Mouse (Mus musculus) limb, embryonic 10.5 days (tissue): ENCODE measurements around the gene Cpd. TPM values are rescaled to one million over a fixed set of nuclear protein-coding genes. Genes with fewer than 3 reads are reported as not detected.
"Not testable (repeated sequence)": the region's sequence is repeated elsewhere in the genome, so short reads cannot be mapped to it uniquely, and the experiment has no call there.

ENCODE experiments used
- DNase-seq: peaks from one replicate; pipeline ENCODE4 v3.0.0-alpha.2; 2017; ENCODE audit warnings: low spot score
- H3K27ac ChIP-seq: fragments of 300-500 bp; sonication (generic); 2 replicates; pipeline ENCODE4 v1.5.1; 2016; ENCODE audit warnings: mild to moderate bottlenecking
- H3K27me3 ChIP-seq: fragments of 300-500 bp; sonication (generic); 2 replicates; pipeline ENCODE4 v1.6.1; 2016; ENCODE audit warnings: low read depth, mild to moderate bottlenecking; ENCODE audit not compliant: poor library complexity, severe bottlenecking
- H3K36me3 ChIP-seq: fragments of 300-500 bp; sonication (generic); 2 replicates; pipeline ENCODE4 v1.6.1; 2016; ENCODE audit warnings: mild to moderate bottlenecking, moderate library complexity
- H3K4me1 ChIP-seq: fragments of 300-500 bp; sonication (generic); 2 replicates; pipeline ENCODE4 v1.6.1; 2016
- H3K4me3 ChIP-seq: fragments of 300-500 bp; sonication (generic); 2 replicates; pipeline ENCODE4 v1.5.1; 2016; ENCODE audit warnings: mild to moderate bottlenecking, moderate library complexity
- H3K9me3 ChIP-seq: fragments of 300-500 bp; sonication (generic); replicated peaks from 2 replicates; pipeline ENCODE4 v1.6.1; 2016; ENCODE audit warnings: mild to moderate bottlenecking
- WGBS: fragments of 180-500 bp; shearing (Covaris S2); methylation state at CpG from one replicate; pipeline ENCODE4 v1.1.7; 2016; 5-methylcytosine and 5-hydroxymethylcytosine counted together
- polyA plus RNA-seq: library from polyadenylated mRNA; unstranded; fragments of >200 nt; fragmentation: Nextera tagmentation; extraction: Ambion mirVana; gene quantifications from 2 replicates; pipeline ENCODE4 v1.2.1, GENCODE M21; 2016

Cpd gene
- polyA plus RNA-seq, 1 experiment from 2014 or later, result 9.2 TPM

DNA sequence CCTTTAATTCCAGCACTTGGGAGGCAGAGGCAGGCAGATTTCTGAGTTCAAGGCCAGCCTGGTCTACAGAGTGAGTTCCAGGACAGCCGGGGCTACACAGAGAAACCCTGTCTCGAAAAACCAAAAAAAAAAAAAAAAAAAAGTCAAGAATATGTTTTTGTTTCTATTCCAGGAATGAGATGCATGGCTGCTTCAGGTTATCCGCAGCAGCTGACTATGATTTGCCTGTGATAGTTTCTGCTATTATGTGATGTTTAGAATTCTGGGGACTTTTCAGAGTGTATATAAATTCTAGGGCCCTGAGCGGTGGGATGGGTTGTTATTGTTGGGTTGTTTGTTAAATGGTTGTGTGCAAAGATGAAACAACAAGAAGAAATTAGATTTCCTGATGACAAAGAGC lies 41.7 kb downstream of the Cpd start:
- DNase-seq, H3K9me3 ChIP-seq, H3K4me1 ChIP-seq, H3K27me3 ChIP-seq, H3K27ac ChIP-seq, H3K4me3 ChIP-seq: not testable (repeated sequence)
- H3K36me3 ChIP-seq, result peaks cover 60% of the 10 kb centered on the region
- 95% methylated on average over 4 of the region's 4 CpGs for WGBS

DNA sequence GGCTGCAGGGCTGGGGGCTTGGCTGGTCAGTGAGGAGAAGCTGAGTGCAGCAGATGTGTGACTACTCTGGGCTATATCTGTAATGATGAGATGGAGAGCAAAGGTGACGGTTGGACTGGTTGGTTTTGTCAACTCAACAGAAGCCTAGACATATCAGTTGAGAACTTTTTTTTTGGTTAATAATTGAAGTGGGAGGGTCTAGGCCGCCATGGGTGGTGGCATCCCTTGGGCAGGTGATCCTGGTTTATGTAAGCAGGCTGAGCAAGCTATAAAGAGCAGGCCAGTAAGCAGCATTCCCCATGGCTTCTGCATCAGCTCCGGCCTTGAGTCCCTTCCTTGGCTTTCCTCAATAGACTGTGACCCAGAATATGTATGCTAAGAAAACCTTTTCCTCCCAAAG lies 43.6 kb downstream of the Cpd start:
- no peaks in the 10 kb centered on the region for H3K9me3 ChIP-seq
- 94% methylated on average over 3 of the region's 3 CpGs for WGBS
- H3K27me3 ChIP-seq, result no peaks in the 10 kb centered on the region
- DNase-seq, result no peak
- peaks cover 63% of the 10 kb centered on the region for H3K36me3 ChIP-seq
- no peaks in the 10 kb centered on the region for H3K4me1 ChIP-seq
- no peak overlapping the region for H3K4me3 ChIP-seq
- H3K27ac ChIP-seq, result no peak overlapping the region

- H3K36me3 ChIP-seq, result peaks cover 54% of the 10 kb centered on the region
Measured at GRCm38 (mm10) chr11:76797236-76797635, 49.6 kb downstream of the Cpd start.

DNA sequence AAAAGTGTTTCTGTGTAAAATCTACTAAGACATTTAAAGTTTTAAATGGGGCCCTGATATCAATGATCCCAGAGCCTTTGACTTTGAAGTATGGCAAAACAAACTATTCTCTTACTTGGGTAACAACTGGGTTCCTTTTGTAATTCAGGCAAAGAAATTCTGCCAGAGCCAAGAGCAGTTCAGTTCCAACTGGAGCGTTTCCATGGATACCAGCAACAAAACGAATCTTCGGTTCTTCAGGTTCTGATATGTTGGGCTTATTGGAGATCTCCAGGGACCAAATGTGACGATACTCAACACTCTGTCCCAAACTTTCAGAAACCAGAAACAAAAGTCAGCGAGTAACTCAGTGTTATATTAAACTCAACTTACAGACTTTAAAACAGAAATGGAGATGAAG lies 51.5 kb downstream of the Cpd start:
- H3K9me3 ChIP-seq, result no peaks in the 10 kb centered on the region
- H3K4me1 ChIP-seq, result no peaks in the 10 kb centered on the region
- no peak overlapping the region for H3K4me3 ChIP-seq
- H3K27ac ChIP-seq, result no peak overlapping the region
- no peaks in the 10 kb centered on the region for H3K27me3 ChIP-seq
- peaks cover 63% of the 10 kb centered on the region for H3K36me3 ChIP-seq
- no peak for DNase-seq
- WGBS, result 94% methylated on average over 5 of the region's 5 CpGs

More at GRCm38 (mm10) chr11:76797236-76797635, 49.6 kb downstream of the Cpd start:
- no peak overlapping the region for H3K27ac ChIP-seq
- no peak for DNase-seq
- 90% methylated on average over 6 of the region's 6 CpGs for WGBS
- H3K27me3 ChIP-seq, result no peaks in the 10 kb centered on the region
- no peaks in the 10 kb centered on the region for H3K9me3 ChIP-seq
- H3K4me1 ChIP-seq, result no peaks in the 10 kb centered on the region
- no peak overlapping the region for H3K4me3 ChIP-seq

DNA sequence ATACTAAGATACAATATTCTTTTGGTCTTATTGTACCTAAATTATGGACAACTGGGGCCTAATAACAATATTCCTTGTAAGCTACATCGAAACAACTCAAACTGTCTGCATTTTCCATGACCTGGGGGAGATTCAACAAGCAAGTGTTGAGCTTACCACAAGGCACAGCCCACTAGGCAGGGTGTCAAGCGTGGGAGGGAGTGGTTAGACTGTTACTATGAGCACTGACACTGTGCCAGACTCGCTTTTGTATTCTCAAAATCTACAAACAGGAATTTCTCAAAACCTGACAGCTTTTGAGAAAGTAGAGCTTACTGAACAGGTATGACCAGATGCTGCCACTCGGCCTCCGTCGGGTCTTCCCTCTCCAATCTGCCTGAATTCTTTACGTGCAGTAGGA lies 55.5 kb downstream of the Cpd start:
- H3K4me3 ChIP-seq, result no peak overlapping the region
- H3K36me3 ChIP-seq, result peaks cover 47% of the 10 kb centered on the region
- no peak overlapping the region for H3K27ac ChIP-seq
- no peaks in the 10 kb centered on the region for H3K4me1 ChIP-seq
- WGBS, result 94% methylated on average over 7 of the region's 7 CpGs
- no peaks in the 10 kb centered on the region for H3K27me3 ChIP-seq
- H3K9me3 ChIP-seq, result no peaks in the 10 kb centered on the region
- no peak for DNase-seq

DNA sequence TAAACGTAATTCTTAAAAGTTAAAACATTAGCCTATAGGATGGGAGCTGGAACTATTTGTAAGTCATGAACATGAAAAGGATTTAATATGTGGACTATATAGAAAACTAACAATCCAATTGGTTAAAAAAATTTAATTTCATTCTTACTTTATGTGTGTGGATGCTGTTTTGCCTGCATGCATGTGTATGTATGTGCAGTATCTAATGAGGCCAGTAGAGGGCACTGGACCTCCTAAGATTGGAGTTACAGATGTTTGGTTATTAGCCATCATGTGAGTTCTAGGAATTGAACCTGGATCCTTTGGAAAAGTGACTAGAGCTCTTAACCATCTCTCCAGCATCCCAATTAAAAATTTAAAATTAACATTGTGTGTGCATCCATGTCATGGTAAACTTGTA lies 57.6 kb downstream of the Cpd start:
- Histone ChIP-seq H3K4me1 (no peaks in the 10 kb centered on the region), H3K27me3 (no peaks in the 10 kb centered on the region), H3K36me3 (peaks cover 54% of the 10 kb centered on the region), H3K9me3 (no peaks in the 10 kb centered on the region), H3K4me3 (no peak overlapping the region), H3K27ac (no peak overlapping the region)
- DNase-seq, result peak; percentile 50
- WGBS, result 100% methylated on average over 1 of the region's 1 CpGs

DNA sequence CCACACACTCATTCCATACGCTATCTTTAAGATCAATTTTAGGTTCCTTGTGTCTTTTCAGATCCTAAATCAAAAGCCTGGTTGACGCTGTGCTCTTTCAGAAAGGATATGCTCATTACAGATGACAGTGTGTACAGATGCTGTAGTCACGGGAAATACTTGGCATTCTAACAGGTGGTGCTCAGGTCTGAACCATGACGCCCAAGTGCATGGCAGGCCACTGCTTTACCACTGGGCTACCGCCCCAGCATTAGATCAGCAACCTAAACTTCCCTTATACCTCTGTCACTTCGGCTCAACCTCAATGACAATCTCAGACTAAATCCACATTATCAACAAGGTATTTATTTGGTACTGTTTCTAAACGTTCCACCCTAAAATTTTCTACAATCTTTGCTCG lies 71.3 kb downstream of the Cpd start:
- Histone ChIP-seq H3K36me3 (peaks cover 4% of the 10 kb centered on the region; the same call in 1 of the 2 replicates), H3K27ac (no peak overlapping the region), H3K4me1 (no peaks in the 10 kb centered on the region), H3K4me3 (no peak overlapping the region), H3K9me3 (no peaks in the 10 kb centered on the region), H3K27me3 (no peaks in the 10 kb centered on the region)
- DNase-seq, result no peak
- WGBS, result 86% methylated on average over 8 of the region's 8 CpGs

DNA sequence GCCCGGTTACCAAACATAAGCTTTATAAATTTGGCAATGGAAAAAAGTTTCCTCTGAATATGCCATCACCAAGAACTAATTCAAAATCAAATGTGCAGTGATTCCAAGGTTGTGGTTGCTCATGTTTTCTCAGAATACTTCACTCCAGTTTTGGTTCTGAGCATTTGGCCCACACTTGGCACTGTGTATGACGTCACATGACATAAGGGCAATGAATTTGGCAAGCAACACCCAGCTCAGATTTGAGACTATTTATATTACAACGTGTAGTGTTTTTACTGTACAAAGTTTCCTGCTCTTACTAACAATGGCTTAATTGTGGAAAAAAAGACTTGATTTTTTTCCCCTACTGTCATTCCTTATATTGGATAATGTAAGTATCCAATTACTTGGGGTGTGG lies 73.0 kb downstream of the Cpd start:
- no peaks in the 10 kb centered on the region for H3K27me3 ChIP-seq
- whole genome bisulfite sequencing, result 75% methylated on average over 3 of the region's 3 CpGs
- H3K36me3 ChIP-seq, result no peaks in the 10 kb centered on the region
- no peak overlapping the region for H3K27ac ChIP-seq
- H3K4me1 ChIP-seq, result no peaks in the 10 kb centered on the region
- H3K9me3 ChIP-seq, result no peaks in the 10 kb centered on the region
- no peak for DNase-seq
- H3K4me3 ChIP-seq, result no peak overlapping the region

DNA sequence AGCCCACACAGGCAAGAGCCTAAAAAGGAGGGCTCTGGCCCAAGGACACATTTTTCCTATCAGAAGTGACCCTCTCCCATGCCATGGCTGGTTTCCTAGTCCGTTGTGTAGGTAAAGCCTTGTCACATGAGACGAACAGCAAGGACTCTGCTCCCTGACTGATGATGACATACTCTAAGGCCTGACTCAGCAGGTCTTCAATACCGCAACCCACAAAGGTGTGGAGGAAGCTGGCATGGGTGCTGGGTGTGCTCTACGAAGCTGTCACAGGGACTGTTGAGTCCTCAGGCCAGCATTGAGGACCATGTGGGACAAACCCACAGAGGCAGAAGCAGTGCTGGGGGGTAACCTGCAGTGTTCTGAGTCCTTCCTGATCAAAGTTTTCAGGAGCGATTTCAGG lies 76.3 kb downstream of the Cpd start:
- Histone ChIP-seq H3K27me3 (no peaks in the 10 kb centered on the region), H3K36me3 (no peaks in the 10 kb centered on the region), H3K9me3 (no peaks in the 10 kb centered on the region), H3K4me3 (no peak overlapping the region), H3K4me1 (no peaks in the 10 kb centered on the region), H3K27ac (no peak overlapping the region)
- no peak for DNase-seq
- WGBS, result 89% methylated on average over 5 of the region's 5 CpGs

DNA sequence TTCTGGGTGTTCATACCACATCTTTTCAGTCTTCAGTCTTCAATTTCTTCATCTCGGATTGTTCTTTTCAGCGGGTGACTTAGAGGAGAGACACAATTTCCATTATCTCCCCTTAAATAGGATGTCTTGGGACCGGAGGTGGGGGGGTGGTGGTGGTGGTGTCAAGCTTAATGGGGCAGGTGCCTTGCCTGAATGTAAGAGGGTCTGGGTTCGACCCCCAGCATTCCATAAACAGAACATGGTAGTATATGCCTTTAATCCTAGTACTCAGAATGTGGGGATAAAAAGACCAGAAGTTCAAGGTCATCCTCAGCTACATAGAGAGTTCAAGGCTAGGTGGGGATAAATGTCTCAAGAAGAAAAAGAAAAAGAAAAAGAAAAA lies 83.1 kb downstream of the Cpd start:
- Histone ChIP-seq H3K4me3 (peak overlapping the region; percentile 94), H3K9me3 (no peaks in the 10 kb centered on the region), H3K4me1 (peaks cover 8% of the 10 kb centered on the region; the same call in 1 of the 2 replicates), H3K27me3 (no peaks in the 10 kb centered on the region), H3K36me3 (peaks cover 25% of the 10 kb centered on the region), H3K27ac (no peak overlapping the region)
- WGBS, result 13% methylated on average over 4 of the region's 4 CpGs
- DNase-seq, result no peak

DNA sequence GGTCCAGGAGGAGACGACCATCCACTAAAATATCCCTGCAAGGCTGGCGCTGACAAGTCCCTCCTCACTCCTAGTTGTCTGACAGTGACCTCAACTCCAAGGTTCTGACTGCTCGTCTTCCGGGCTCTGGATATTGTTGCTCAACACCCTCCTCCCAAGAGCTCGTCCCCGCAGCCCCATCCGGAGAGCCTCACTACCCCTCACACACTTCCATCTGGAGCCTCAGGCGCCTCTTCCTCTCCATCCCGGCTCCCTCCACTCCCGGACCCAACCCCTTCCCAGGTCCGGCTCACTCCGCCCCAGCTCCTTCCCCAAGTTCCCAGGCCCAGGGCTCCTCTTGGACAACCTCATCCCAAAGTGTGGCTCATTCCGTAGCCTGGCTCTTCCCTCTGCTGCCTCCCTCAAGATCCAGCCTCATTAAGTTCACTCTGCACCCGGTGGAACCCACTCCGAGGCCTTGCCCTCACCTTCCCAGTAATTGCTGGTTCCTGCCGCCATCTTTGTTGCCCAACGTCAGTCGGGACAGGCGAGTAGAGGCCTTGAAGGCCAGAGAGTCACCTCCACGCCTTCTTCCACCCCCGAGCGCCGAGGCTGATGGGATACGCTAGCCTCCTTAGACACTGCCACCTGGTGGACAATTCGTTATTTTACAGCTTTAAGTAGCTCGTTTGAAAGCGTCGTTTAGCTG lies 83.6 kb downstream of the Cpd start, which contains the start of gene Gosr1:
Gene Gosr1 (minus strand): TSS at position 527 of the 688 bp plus-strand sequence.
- Histone ChIP-seq H3K4me3 (peak within 1 kb of the TSS; percentile 94), H3K9me3 (no peaks in the 10 kb centered on the region), H3K27ac (peak within 1 kb of the TSS; percentile 95), H3K36me3 (peaks cover 30% of the 10 kb centered on the region), H3K4me1 (peaks cover 8% of the 10 kb centered on the region; the same call in 1 of the 2 replicates), H3K27me3 (no peaks in the 10 kb centered on the region)
- WGBS, result under 1% methylated on average over 28 of the region's 28 CpGs
- DNase-seq, result peak; percentile 88

DNA sequence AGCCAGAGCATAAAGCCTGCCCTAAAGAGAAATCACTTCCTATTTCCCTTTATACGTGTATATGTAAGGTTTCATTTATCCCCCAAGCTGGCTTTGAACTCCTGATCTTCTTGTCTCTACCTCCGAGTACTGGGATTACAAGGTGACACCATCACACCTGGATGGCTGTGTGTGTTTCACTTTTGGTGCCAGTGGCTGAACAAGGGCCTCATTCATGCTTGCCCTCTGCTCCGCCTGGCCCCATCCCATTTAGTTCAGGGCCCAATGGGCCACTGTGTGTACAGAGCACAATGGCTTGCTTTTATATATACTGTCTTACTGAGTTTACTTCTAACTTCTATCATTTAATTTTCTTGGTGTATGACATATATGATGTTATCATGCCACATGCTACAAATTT lies 94.5 kb downstream of the Cpd start:
- H3K4me3 ChIP-seq, result no peak overlapping the region
- peaks cover 95% of the 10 kb centered on the region for H3K36me3 ChIP-seq
- H3K9me3 ChIP-seq, result no peaks in the 10 kb centered on the region
- H3K4me1 ChIP-seq, result no peaks in the 10 kb centered on the region
- H3K27ac ChIP-seq, result no peak overlapping the region
- 95% methylated on average over 3 of the region's 3 CpGs for WGBS
- no peaks in the 10 kb centered on the region for H3K27me3 ChIP-seq
- no peak for DNase-seq

- Histone ChIP-seq H3K36me3 (peaks cover 94% of the 10 kb centered on the region), H3K27me3 (no peaks in the 10 kb centered on the region), H3K4me1 (no peaks in the 10 kb centered on the region), H3K4me3 (no peak overlapping the region), H3K9me3 (no peaks in the 10 kb centered on the region), H3K27ac (no peak overlapping the region)
- 95% methylated on average over 9 of the region's 9 CpGs for WGBS
- no peak for DNase-seq
Measured at GRCm38 (mm10) chr11:76748819-76749218, 98.0 kb downstream of the Cpd start.

- no peaks in the 10 kb centered on the region for H3K4me1 ChIP-seq
- WGBS, result 90% methylated on average over 1 of the region's 1 CpGs
- no peak overlapping the region for H3K4me3 ChIP-seq
- no peaks in the 10 kb centered on the region for H3K9me3 ChIP-seq
- peaks cover 92% of the 10 kb centered on the region for H3K36me3 ChIP-seq
- H3K27ac ChIP-seq, result no peak overlapping the region
- H3K27me3 ChIP-seq, result no peaks in the 10 kb centered on the region
- no peak for DNase-seq
Measured at GRCm38 (mm10) chr11:76745921-76746320, 100.9 kb downstream of the Cpd start.
